In genomic region chr15:59184461-59184860, GRCm38 (mm10) we compare ENCODE assay signal across 20 mouse cellular contexts.
DNase-seq lines count a peak whose midpoint lies in the region; ATAC-seq and TF ChIP-seq lines count a peak whose summit lies in the region.
"Had no signal": no experiment of that assay in that cellular context is flagged by ENCODE, and none has a peak within 500 bp of the region (broad histone marks: within the 10 kb centered on the region; RNA-seq: fewer than 3 reads in every experiment).

No protein-coding gene starts in this region.

- 55% methylated on average over 9 of the region's 9 CpGs for WGBS in kidney, postnatal 0 days
- WGBS in lung, embryonic 14.5 days = 45% methylated on average over 9 of the region's 9 CpGs
- 72% methylated on average over 9 of the region's 9 CpGs for WGBS in neural tube, embryonic 15.5 days

- no peak overlapping the region for H3K4me3 ChIP-seq in kidney, postnatal 0 days (replicated peaks; ENCODE audit: low read depth, low read length)
- no peak overlapping the region for H3K4me3 ChIP-seq in lung, embryonic 14.5 days (ENCODE audit: low read depth, low read length)
- H3K4me3 ChIP-seq in neural tube, embryonic 15.5 days (replicated peaks) = no peak overlapping the region
- H3K4me3 ChIP-seq: erythroblast, embryonic 14.5 days; heart, embryonic 10.5 days; hindbrain, embryonic 15.5 days had no signal

- H3K9ac ChIP-seq in kidney, postnatal 0 days (ENCODE audit: low read depth, low read length) = no peak overlapping the region
- no peak overlapping the region for H3K9ac ChIP-seq in lung, embryonic 14.5 days
- H3K9ac ChIP-seq in neural tube, embryonic 15.5 days (replicated peaks) = no peak overlapping the region
- H3K9ac ChIP-seq: forebrain, postnatal 0 days; hindbrain, embryonic 15.5 days; liver, postnatal 0 days had no signal

- H3K36me3 ChIP-seq in kidney, postnatal 0 days (ENCODE audit: insufficient read depth, low read length) = no peaks in the 10 kb centered on the region
- no peaks in the 10 kb centered on the region for H3K36me3 ChIP-seq in lung, embryonic 14.5 days (ENCODE audit: insufficient read depth)
- H3K36me3 ChIP-seq in neural tube, embryonic 15.5 days = no peaks in the 10 kb centered on the region
- H3K36me3 ChIP-seq: heart, embryonic 10.5 days; hindbrain, embryonic 15.5 days had no signal

- no peak for TF ChIP-seq CTCF in kidney, postnatal 0 days (IDR thresholded peaks at IDR 0.05; ENCODE audit: low read depth)
- TF ChIP-seq CTCF in lung, embryonic 14.5 days (IDR thresholded peaks at IDR 0.05; ENCODE audit: low read depth) = no peak

- no peaks in the 10 kb centered on the region; the same call in 1 of the 2 replicates for H3K27me3 ChIP-seq in kidney, postnatal 0 days (ENCODE audit: insufficient read depth, low read length)
- H3K27me3 ChIP-seq in lung, embryonic 14.5 days (ENCODE audit: insufficient read depth, low read length) = no peaks in the 10 kb centered on the region
- H3K27me3 ChIP-seq in neural tube, embryonic 15.5 days (replicated peaks) = no peaks in the 10 kb centered on the region
- H3K27me3 ChIP-seq: hindbrain, embryonic 15.5 days; Patski had no signal

- H3K4me1 ChIP-seq in kidney, postnatal 0 days (replicated peaks; ENCODE audit: insufficient read depth, low read length) = no peaks in the 10 kb centered on the region
- no peaks in the 10 kb centered on the region for H3K4me1 ChIP-seq in lung, embryonic 14.5 days (ENCODE audit: insufficient read depth)
- H3K4me1 ChIP-seq in neural tube, embryonic 15.5 days = 0 out of 2 replicates have a peak, but pooled peaks cover 5% of the 10 kb centered on the region

- ATAC-seq in kidney, postnatal 0 days (replicated peaks; ENCODE audit: low FRiP score, low read depth) = no peak
- ATAC-seq in lung, embryonic 14.5 days (ENCODE audit: insufficient read depth) = peak; percentile 77
- no peak for ATAC-seq in neural tube, embryonic 15.5 days (ENCODE audit: low FRiP score)
- ATAC-seq: forebrain, postnatal 0 days; intestine, embryonic 16.5 days; liver, postnatal 0 days; Patski had no signal

- H3K27ac ChIP-seq in kidney, postnatal 0 days = no peak overlapping the region
- H3K27ac ChIP-seq in lung, embryonic 14.5 days (ENCODE audit: low read depth) = no peak overlapping the region
- H3K27ac ChIP-seq in neural tube, embryonic 15.5 days (replicated peaks) = no peak overlapping the region
- H3K27ac ChIP-seq: heart, embryonic 10.5 days; hindbrain, embryonic 15.5 days had no signal

- H3K9me3 ChIP-seq in kidney, postnatal 0 days (replicated peaks; ENCODE audit: low read length) = no peaks in the 10 kb centered on the region
- H3K9me3 ChIP-seq in lung, embryonic 14.5 days (ENCODE audit: low read depth, low read length) = no peaks in the 10 kb centered on the region
- no peaks in the 10 kb centered on the region for H3K9me3 ChIP-seq in neural tube, embryonic 15.5 days (replicated peaks)
- H3K9me3 ChIP-seq: heart, embryonic 10.5 days; hindbrain, embryonic 15.5 days had no signal

- DNase-seq in adrenal gland, adult 2 months = peak; percentile 64
- no peak for DNase-seq in adrenal gland, postnatal 4 days (ENCODE audit: low spot score in 2 of 2)
- peak; percentile 27 for DNase-seq in kidney, postnatal 0 days (ENCODE audit: low spot score)
- DNase-seq in kidney, adult 8-10 months = no peak
- peak; percentile 93 for DNase-seq in lung, embryonic 14.5 days
- peak; percentile 56 to 85 for DNase-seq in lung, postnatal 4 days
- DNase-seq in cerebellum, adult 9-10 months = no peak
- DNase-seq: cerebellum, adult 18-20 months; forebrain, postnatal 0 days; gastrocnemius, postnatal 25 days; heart, postnatal 10 days; liver, postnatal 0 days; thymus, postnatal 25 days had no signal

- no peak overlapping the region for H3K4me2 ChIP-seq in kidney, postnatal 0 days (ENCODE audit: low read length)
- no peak overlapping the region for H3K4me2 ChIP-seq in lung, embryonic 14.5 days
- no peak overlapping the region for H3K4me2 ChIP-seq in neural tube, embryonic 15.5 days
- H3K4me2 ChIP-seq: hindbrain, embryonic 15.5 days; midbrain, embryonic 11.5 days had no signal

Comparison
In these comparisons a context has a peak if more than half of its experiments do, and no peak if none do; other contexts are left out.
1. DNase-seq: peak in adrenal gland, adult 2 months (single experiment), kidney, postnatal 0 days (single experiment), lung, embryonic 14.5 days (single experiment) and lung, postnatal 4 days (2 of 2); none in adrenal gland, postnatal 4 days (0 of 2), kidney, adult 8-10 months (0 of 2) and cerebellum, adult 9-10 months (single experiment).